Mouse (Mus musculus) ES-Bruce4 (cell line): Measurements from ENCODE around the gene Slc24a3. TPM values are rescaled to one million over a fixed set of nuclear protein-coding genes. Genes with fewer than 3 reads are reported as not detected.
A peak's percentile ranks its signal among the peaks of the same experiment; 100 is the strongest.

Experiments used
- H3K27ac ChIP-seq: 2 replicates; pipeline ENCODE4 v1.5.1; 2012; ENCODE audit warnings: low read length, inconsistent platforms; ENCODE audit not compliant: insufficient read depth
- H3K27me3 ChIP-seq: 2 replicates; pipeline ENCODE4 v1.6.1; 2012; ENCODE audit warnings: mild to moderate bottlenecking, low read length, inconsistent platforms; ENCODE audit not compliant: control insufficient read depth, poor library complexity, insufficient read depth, severe bottlenecking
- H3K36me3 ChIP-seq: 2 replicates; pipeline ENCODE4 v1.6.1; 2012; ENCODE audit warnings: inconsistent platforms, mild to moderate bottlenecking, low read length, moderate library complexity; ENCODE audit not compliant: control insufficient read depth, poor library complexity, insufficient read depth, severe bottlenecking
- H3K4me1 ChIP-seq: one replicate; pipeline ENCODE4 v1.8.1; 2011; ENCODE audit warnings: low read length; ENCODE audit not compliant: control insufficient read depth, insufficient read depth
- H3K4me3 ChIP-seq: 2 replicates; pipeline ENCODE4 v1.5.1; 2011; ENCODE audit warnings: low read depth, mild to moderate bottlenecking, low read length
- H3K9ac ChIP-seq: 2 replicates; pipeline ENCODE4 v1.6.1; 2012; ENCODE audit warnings: low read depth, mild to moderate bottlenecking, inconsistent platforms; ENCODE audit not compliant: poor library complexity, severe bottlenecking
- H3K9me3 ChIP-seq: replicated peaks from 2 replicates; pipeline ENCODE4 v1.6.1; 2012; ENCODE audit warnings: mild to moderate bottlenecking, low read length, inconsistent platforms; ENCODE audit not compliant: control insufficient read depth, poor library complexity, insufficient read depth, severe bottlenecking
- CTCF ChIP-seq: IDR thresholded peaks from one replicate; pipeline ENCODE4 v1.8.1; 2011; ENCODE audit warnings: low read depth, low read length
- EP300 ChIP-seq: IDR thresholded peaks from 2 replicates; pipeline ENCODE4 v1.6.1; 2011; ENCODE audit warnings: low read depth, low read length; ENCODE audit not compliant: insufficient read depth
- POLR2A ChIP-seq: IDR thresholded peaks from one replicate; pipeline ENCODE4 v1.8.1; 2011; ENCODE audit warnings: low read length; ENCODE audit not compliant: insufficient read depth
- polyA plus RNA-seq: library from polyadenylated mRNA; stranded (reverse); fragments of >200 nt; gene quantifications from 2 replicates; pipeline ENCODE4 v1.2.4, GENCODE M21; 2011; ENCODE audit warnings: low read depth; ENCODE audit not compliant: missing spikeins, insufficient read depth, insufficient read length

The Slc24a3 gene
- polyA plus RNA-seq, 1 experiment, result 0.16 TPM

DNA sequence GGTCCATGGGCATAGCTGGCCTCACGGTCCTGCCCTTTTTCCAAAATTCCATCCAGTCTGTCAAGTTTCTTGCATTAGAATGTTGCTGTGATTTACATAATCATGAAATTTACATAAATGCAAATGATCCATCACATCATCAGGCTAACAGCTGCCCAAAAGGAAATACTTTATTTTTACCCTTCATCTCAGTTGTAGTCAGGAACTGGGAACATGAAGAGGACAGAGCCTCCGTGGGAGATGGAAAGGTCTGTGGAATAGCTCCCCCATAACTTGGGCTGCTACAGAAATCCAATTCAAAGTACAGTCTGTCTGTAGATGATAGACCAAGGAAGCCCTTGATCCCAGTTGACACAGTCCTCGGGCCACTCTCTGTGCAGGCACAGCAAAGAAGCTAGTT is 417.9 kb downstream of the Slc24a3 start:
- TF ChIP-seq CTCF, result no peak
- TF ChIP-seq EP300, result no peak
- TF ChIP-seq POLR2A, result no peak
- Histone ChIP-seq H3K4me1 (no peaks in the 10 kb centered on the region), H3K9me3 (no peaks in the 10 kb centered on the region), H3K4me3 (no peak overlapping the region), H3K36me3 (no peaks in the 10 kb centered on the region), H3K27me3 (no peaks in the 10 kb centered on the region), H3K27ac (no peak overlapping the region), H3K9ac (no peak overlapping the region)

DNA sequence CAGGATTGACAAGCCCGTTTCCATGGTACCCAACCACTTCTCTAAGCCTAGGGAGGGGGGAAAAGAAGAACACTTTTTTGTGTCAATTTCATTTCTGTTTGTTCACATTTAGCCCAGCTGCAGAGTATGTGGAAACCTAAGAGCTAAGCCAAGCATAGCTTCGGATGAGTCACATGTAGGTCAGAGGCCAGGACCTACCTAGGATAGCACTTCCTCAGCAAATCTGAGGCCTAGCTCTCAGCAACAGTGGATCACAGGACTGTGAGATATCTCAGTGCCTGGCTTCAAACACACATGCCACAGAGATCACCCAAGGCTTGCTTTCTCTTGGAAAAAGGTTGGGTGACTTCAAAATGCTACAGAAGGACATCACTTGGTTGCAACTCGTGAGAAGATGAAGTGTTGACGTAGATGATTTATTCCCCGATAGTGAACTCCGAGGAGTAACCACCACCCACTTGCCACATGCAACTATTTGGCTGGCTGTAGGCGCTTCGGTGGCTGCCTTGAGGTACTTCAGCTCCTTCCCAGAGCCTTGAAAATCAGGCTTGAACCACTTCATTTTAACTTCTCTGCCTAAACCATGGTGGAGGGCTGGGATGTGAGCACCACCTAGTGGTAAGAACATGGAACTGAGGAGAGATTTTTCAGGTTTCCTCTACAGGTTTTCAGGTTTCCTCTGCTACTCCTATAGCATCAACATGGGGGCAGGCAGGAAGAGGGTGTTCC is 420.6 kb downstream of the Slc24a3 start:
- H3K9ac ChIP-seq, result no peak overlapping the region
- no peaks in the 10 kb centered on the region for H3K9me3 ChIP-seq
- TF ChIP-seq POLR2A (no peak), CTCF (peak; percentile 12)
- no peaks in the 10 kb centered on the region for H3K27me3 ChIP-seq
- H3K27ac ChIP-seq, result no peak overlapping the region
- H3K4me3 ChIP-seq, result no peak overlapping the region
- no peaks in the 10 kb centered on the region for H3K4me1 ChIP-seq
- no peaks in the 10 kb centered on the region for H3K36me3 ChIP-seq

DNA sequence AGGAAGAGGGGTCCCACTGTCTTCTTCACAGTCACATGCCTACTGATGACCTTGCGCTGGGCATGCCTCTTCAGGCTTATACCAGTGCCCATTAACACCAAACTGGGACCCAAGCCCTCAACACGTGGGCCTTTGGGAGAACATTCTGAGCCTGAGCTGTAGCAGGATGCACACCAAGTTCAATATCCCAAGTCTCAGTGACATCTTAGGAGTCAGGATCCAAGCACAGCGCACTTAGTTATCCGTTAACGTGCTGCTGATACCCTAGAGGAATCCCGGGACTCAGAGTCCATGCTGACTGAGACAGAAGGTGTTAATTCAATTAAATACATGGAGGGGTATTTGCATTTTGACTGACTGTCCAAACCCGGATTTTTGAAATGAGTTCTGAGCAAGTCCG is 424.3 kb downstream of the Slc24a3 start:
- H3K9me3 ChIP-seq, result no peaks in the 10 kb centered on the region
- H3K36me3 ChIP-seq, result no peaks in the 10 kb centered on the region
- no peak overlapping the region for H3K9ac ChIP-seq
- no peaks in the 10 kb centered on the region for H3K4me1 ChIP-seq
- no peaks in the 10 kb centered on the region for H3K27me3 ChIP-seq
- no peak overlapping the region for H3K27ac ChIP-seq
- TF ChIP-seq CTCF (no peak), POLR2A (no peak)
- H3K4me3 ChIP-seq, result no peak overlapping the region

DNA sequence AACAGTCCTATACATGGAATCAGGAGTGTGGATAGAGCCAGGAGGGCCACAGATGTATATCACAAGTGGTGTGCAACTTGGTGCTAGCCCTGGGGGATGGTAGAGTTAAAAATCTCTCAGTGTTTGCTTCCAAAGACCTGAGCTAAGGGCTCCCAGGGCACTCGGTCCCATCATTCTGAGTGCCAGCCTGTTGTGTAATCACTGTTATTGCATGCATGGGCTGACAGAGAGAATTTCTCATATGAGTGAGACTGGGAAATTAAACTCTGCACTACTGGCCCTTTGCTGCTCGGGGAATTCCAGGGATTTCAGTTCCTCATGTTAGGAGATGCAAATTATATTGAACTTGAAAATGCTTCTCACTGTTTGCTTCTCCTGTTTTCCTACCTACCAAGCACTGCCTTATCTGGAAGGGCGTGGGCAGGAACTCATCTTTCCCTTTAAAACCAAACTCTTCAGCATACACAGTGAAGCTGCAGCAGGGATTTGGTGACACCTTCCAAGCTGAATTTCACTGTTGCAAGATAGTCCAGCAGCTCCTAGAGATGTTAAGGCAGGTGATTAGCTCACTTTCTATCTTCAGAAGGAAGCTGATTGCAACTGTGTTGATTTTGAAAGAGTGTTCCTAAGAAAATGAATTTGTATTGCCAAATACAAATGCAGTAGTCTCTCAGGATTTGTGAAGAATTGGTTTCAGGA is 426.2 kb downstream of the Slc24a3 start:
- Histone ChIP-seq H3K27me3 (no peaks in the 10 kb centered on the region), H3K9me3 (no peaks in the 10 kb centered on the region), H3K27ac (no peak overlapping the region), H3K36me3 (no peaks in the 10 kb centered on the region), H3K4me1 (no peaks in the 10 kb centered on the region), H3K4me3 (no peak overlapping the region), H3K9ac (no peak overlapping the region)
- TF ChIP-seq POLR2A (no peak), CTCF (no peak), EP300 (no peak)

DNA sequence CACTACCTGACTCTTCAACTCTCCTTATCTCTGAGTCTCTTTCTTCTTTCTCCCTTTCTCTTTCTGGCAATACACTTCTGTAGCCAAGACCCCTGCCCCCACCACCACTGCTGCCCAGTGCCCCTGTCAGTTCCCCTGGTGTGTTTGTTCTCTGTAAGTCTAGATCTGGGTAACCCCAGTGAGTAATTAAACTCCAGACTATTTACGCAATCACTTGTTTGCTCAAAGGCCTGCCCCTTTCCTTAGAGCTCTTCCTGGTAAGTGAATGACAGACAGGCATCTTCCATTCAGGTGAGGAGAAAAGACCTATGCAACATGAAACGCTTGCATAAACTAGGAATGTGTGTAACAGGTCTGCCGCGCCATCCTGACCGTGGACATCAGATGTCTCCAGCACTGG is 430.3 kb downstream of the Slc24a3 start:
- TF ChIP-seq EP300 (no peak), CTCF (no peak), POLR2A (no peak)
- Histone ChIP-seq H3K9me3 (no peaks in the 10 kb centered on the region), H3K9ac (no peak overlapping the region), H3K4me3 (no peak overlapping the region), H3K27ac (no peak overlapping the region), H3K27me3 (no peaks in the 10 kb centered on the region), H3K4me1 (no peaks in the 10 kb centered on the region), H3K36me3 (no peaks in the 10 kb centered on the region)

DNA sequence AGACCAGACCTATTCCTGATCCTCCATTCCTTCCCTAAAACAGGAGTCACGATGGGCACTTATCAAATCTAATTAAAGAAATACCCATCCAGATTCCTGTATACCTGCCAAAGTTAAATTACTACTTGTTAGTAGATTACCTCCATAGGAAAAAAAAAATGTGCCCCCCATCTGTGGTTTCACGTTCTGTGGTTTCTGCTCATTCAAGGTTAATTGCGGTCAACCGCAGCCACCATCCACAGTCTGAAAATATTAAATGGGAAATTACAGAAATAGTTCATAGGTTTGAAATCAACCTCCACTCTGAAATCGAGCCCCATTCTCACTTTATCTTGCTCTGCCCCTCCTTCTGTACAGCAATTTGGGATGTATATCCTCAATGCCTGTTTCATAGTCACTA is 440.3 kb downstream of the Slc24a3 start:
- no peak for TF ChIP-seq POLR2A
- TF ChIP-seq CTCF, result no peak
- no peak for TF ChIP-seq EP300
- Histone ChIP-seq H3K27me3 (no peaks in the 10 kb centered on the region), H3K9me3 (no peaks in the 10 kb centered on the region), H3K9ac (no peak overlapping the region), H3K27ac (no peak overlapping the region), H3K4me3 (no peak overlapping the region), H3K4me1 (no peaks in the 10 kb centered on the region), H3K36me3 (no peaks in the 10 kb centered on the region)
